Mouse (Mus musculus) yolk sac, embryonic 10.5 days (tissue): Measurements from ENCODE around the gene Muc2.

Source experiments
- DNase-seq: peaks from one replicate; pipeline ENCODE4 v3.0.0-alpha.2; 2017; ENCODE audit warnings: low spot score

Gene Muc2

GRCm38 (mm10) chr7:141770521-141770920 lies 80.4 kb downstream of the Muc2 start:
- no peak for DNase-seq

- peak; percentile 3 for DNase-seq
Measured at GRCm38 (mm10) chr7:141770988-141771387, 80.8 kb downstream of the Muc2 start.

GRCm38 (mm10) chr7:141772058-141772557 lies 82.0 kb downstream of the Muc2 start:
- DNase-seq: no peak

- no peak for DNase-seq
Measured at GRCm38 (mm10) chr7:141774855-141775254, 84.7 kb downstream of the Muc2 start.

GRCm38 (mm10) chr7:141776199-141776598 lies 86.1 kb downstream of the Muc2 start:
- no peak for DNase-seq

- no peak for DNase-seq
Measured at GRCm38 (mm10) chr7:141788677-141789452, 98.7 kb downstream of the Muc2 start, which contains the start of gene Muc5ac. Muc5ac (plus strand) TSS chr7:141788972.

GRCm38 (mm10) chr7:141794251-141794650 lies 104.1 kb downstream of the Muc2 start:
- DNase-seq: no peak

GRCm38 (mm10) chr7:141803206-141803605 lies 113.1 kb downstream of the Muc2 start:
- no peak for DNase-seq
